Mouse (Mus musculus) heart, embryonic 11.5 days (tissue): ENCODE data around the gene Aacs. TPM values are rescaled to one million over a fixed set of nuclear protein-coding genes. Genes with fewer than 3 reads are reported as not detected.

Experiments
- ATAC-seq: fragments of 200-750 bp; cut with Nextera tagmentation; replicated peaks from 2 replicates; pipeline ENCODE4 v1.8.0; 2017; ENCODE audit warnings: moderate library complexity; ENCODE audit not compliant: insufficient number of reproducible peaks, low FRiP score, low TSS enrichment
- H3K27ac ChIP-seq: fragments of 300-500 bp; sonication (generic); 2 replicates; pipeline ENCODE4 v1.5.1; 2014; ENCODE audit warnings: mild to moderate bottlenecking, low read depth, low read length
- H3K27me3 ChIP-seq: fragments of 300-500 bp; sonication (generic); 2 replicates; pipeline ENCODE4 v1.6.1; 2014; ENCODE audit warnings: mild to moderate bottlenecking, low read length, mixed read lengths; ENCODE audit not compliant: control insufficient read depth, insufficient read depth
- H3K36me3 ChIP-seq: fragments of 300-500 bp; sonication (generic); 2 replicates; pipeline ENCODE4 v1.6.1; 2014; ENCODE audit warnings: mild to moderate bottlenecking, low read length, moderate library complexity, mixed read lengths; ENCODE audit not compliant: control insufficient read depth, insufficient read depth
- H3K4me1 ChIP-seq: fragments of 300-500 bp; sonication (generic); 2 replicates; pipeline ENCODE4 v1.6.1; 2014; ENCODE audit warnings: low read length; ENCODE audit not compliant: control insufficient read depth, insufficient read depth
- H3K4me2 ChIP-seq: fragments of 300-500 bp; sonication (generic); 2 replicates; pipeline ENCODE4 v1.6.1; 2014; ENCODE audit warnings: mild to moderate bottlenecking, moderate library complexity
- H3K4me3 ChIP-seq: fragments of 300-500 bp; sonication (generic); 2 replicates; pipeline ENCODE4 v1.5.1; 2014; ENCODE audit warnings: low read depth, low read length
- H3K9ac ChIP-seq: fragments of 300-500 bp; sonication (generic); 2 replicates; pipeline ENCODE4 v1.6.1; 2014; ENCODE audit warnings: mild to moderate bottlenecking, low read depth, low read length, moderate library complexity
- H3K9me3 ChIP-seq: fragments of 300-500 bp; sonication (generic); replicated peaks from 2 replicates; pipeline ENCODE4 v1.6.1; 2016; ENCODE audit warnings: low read length; ENCODE audit not compliant: control insufficient read depth
- WGBS: fragments of 180-500 bp; shearing (Covaris S2); extraction: QIAGEN DNeasy Blood & Tissue Kit; methylation state at CpG from one replicate; pipeline ENCODE4 v1.1.7; 2014; ENCODE audit not compliant: insufficient replicate concordance; 5-methylcytosine and 5-hydroxymethylcytosine counted together
- polyA plus RNA-seq: library from polyadenylated mRNA; unstranded; fragments of >200 nt; fragmentation: Nextera tagmentation; extraction: Ambion mirVana; gene quantifications from 2 replicates; pipeline ENCODE4 v1.2.1, GENCODE M21; 2014

Aacs gene
- polyA plus RNA-seq, 1 experiment from 2014 or later: 14.2 TPM

GRCm38 (mm10) chr5:125442136-125442995 is 33.2 kb upstream of the Aacs start:
- peak overlapping the region; percentile 87 for H3K4me2 ChIP-seq
- H3K9ac ChIP-seq: peak overlapping the region; percentile 91
- no peak for ATAC-seq
- H3K9me3 ChIP-seq: no peaks in the 10 kb centered on the region
- H3K4me3 ChIP-seq: peak overlapping the region; percentile 94
- no peaks in the 10 kb centered on the region; the same call in 1 of the 2 replicates for H3K36me3 ChIP-seq
- no peaks in the 10 kb centered on the region for H3K27me3 ChIP-seq
- peak overlapping the region; percentile 84 for H3K27ac ChIP-seq
- no peaks in the 10 kb centered on the region for H3K4me1 ChIP-seq
- WGBS: 21% methylated on average over 27 of the region's 27 CpGs

DNA sequence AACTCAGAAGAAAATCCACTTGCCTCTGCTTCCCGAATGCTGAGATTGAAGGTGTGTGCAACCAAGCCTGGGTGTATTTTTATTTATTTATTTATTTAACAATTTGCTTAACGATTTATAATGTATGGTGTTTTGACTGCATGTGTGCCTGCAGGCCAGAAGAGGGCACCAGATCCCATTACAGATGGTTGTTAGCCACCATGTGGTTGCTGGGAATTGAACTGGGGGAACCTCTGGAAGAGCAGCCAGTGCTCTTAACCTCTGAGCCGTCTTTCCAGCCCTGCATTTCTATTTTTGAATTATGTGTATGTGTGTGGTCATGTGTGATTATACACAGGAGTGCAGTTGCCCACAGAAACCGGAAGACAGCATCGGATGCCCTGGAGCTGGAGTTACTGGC is 32.3 kb upstream of the Aacs start:
- no peak for ATAC-seq
- no peak overlapping the region for H3K4me3 ChIP-seq
- no peaks in the 10 kb centered on the region for H3K27me3 ChIP-seq
- peaks cover 2% of the 10 kb centered on the region; the same call in 1 of the 2 replicates for H3K36me3 ChIP-seq
- no peak overlapping the region for H3K27ac ChIP-seq
- WGBS: 81% methylated on average over 5 of the region's 5 CpGs
- H3K4me1 ChIP-seq: no peaks in the 10 kb centered on the region
- no peaks in the 10 kb centered on the region for H3K9me3 ChIP-seq
- no peak overlapping the region for H3K9ac ChIP-seq
- no peak overlapping the region for H3K4me2 ChIP-seq

GRCm38 (mm10) chr5:125443915-125444314 is 31.7 kb upstream of the Aacs start:
- 73% methylated on average over 3 of the region's 3 CpGs for WGBS
- Histone ChIP-seq H3K27me3 (no peaks in the 10 kb centered on the region), H3K9me3 (no peaks in the 10 kb centered on the region), H3K27ac (no peak overlapping the region), H3K4me1 (no peaks in the 10 kb centered on the region), H3K9ac (no peak overlapping the region), H3K4me3 (no peak overlapping the region), H3K36me3 (peaks cover 2% of the 10 kb centered on the region; the same call in 1 of the 2 replicates), H3K4me2 (no peak overlapping the region)
- ATAC-seq: no peak

DNA sequence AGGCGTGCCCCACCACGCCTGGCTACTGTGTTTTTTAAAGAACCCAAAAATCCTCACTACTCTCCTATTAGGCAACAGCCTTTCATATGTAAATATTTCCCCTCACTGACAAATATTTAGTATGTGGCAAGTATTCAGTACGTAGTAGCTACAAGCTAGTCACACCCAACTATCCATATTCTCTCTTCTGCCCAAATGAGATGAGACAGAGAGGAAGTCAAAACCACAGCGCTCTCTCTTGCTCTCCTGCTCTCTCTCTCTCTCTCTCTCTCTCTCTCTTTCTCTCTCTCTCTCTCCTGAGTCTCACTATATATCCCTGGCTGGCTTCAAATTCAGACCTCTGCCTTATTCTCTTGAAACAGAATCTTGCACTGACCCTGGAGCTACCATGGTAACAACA is 31.1 kb upstream of the Aacs start:
- Histone ChIP-seq H3K27me3 (no peaks in the 10 kb centered on the region), H3K27ac (no peak overlapping the region), H3K36me3 (peaks cover 2% of the 10 kb centered on the region; the same call in 1 of the 2 replicates), H3K4me3 (no peak overlapping the region), H3K9me3 (no peaks in the 10 kb centered on the region), H3K4me2 (no peak overlapping the region), H3K9ac (no peak overlapping the region), H3K4me1 (no peaks in the 10 kb centered on the region)
- 95% methylated on average over 4 of the region's 4 CpGs for WGBS
- no peak for ATAC-seq

DNA sequence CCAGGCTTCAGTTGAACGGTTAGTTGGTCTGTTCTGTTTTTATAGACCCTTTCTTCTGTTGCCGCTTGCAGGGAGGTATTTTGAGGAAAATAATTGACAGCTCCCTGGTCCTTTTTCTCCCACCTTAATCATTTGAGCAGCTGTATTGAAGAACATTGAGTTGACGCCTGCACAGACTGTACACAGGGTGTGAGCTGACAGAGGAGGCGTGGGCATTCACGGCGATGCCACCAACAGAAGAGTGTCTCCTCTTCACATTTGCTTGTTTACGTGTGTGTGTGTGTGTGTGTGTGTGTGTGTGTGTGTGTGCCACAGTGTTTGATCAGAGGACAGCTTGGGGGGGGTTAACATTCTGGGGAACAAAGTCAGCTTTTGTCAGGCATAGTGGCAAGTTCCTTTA is 29.3 kb upstream of the Aacs start:
- no peaks in the 10 kb centered on the region for H3K9me3 ChIP-seq
- H3K27me3 ChIP-seq: no peaks in the 10 kb centered on the region
- ATAC-seq: no peak
- H3K4me1 ChIP-seq: no peaks in the 10 kb centered on the region
- H3K9ac ChIP-seq: no peak overlapping the region
- no peak overlapping the region for H3K27ac ChIP-seq
- 82% methylated on average over 7 of the region's 7 CpGs for WGBS
- H3K36me3 ChIP-seq: peaks cover 2% of the 10 kb centered on the region; the same call in 1 of the 2 replicates
- no peak overlapping the region for H3K4me3 ChIP-seq
- H3K4me2 ChIP-seq: no peak overlapping the region

DNA sequence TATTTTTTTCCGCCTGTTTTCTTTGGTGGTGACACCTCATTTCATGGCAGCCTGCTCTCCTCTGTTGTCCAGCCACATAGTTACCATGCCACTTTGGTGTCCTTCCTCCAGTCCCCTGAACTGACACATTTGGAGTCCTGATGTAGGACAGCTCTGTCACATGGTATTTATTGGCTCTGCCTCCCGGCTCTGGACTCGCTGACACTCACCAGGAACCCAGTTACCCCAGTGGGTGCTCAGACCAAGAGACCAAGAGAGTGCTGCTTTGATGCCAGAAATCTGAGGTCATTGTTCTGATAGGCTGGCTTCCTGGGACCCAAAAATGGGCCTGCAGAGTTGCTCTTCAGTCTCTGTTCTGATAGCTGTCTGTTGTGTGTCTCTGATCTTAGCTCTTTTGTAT is 27.6 kb upstream of the Aacs start:
- Histone ChIP-seq H3K27ac (no peak overlapping the region), H3K9ac (no peak overlapping the region), H3K9me3 (no peaks in the 10 kb centered on the region), H3K27me3 (no peaks in the 10 kb centered on the region), H3K4me2 (no peak overlapping the region), H3K4me3 (no peak overlapping the region), H3K36me3 (peaks cover 2% of the 10 kb centered on the region; the same call in 1 of the 2 replicates), H3K4me1 (no peaks in the 10 kb centered on the region)
- WGBS: 79% methylated on average over 3 of the region's 3 CpGs
- no peak for ATAC-seq

DNA sequence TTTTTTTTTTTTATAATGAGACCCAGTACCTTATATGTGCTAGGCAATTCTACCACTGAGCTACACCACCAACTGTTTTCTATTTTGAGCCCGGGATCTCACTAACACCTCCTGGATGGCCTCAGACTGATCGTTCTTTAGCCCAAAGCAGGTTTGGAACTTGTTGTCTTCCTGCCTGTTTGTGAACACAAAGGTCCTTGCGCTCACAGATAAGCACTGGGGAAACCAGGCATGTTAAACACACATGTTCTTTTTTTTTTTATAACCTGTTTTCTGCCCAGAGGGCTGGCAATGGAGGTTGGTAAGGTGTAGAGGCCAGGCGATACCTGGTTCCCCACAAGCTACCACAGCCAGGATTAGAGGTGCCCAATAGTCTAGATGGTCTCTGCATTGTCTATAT is 27.0 kb upstream of the Aacs start:
- no peak for ATAC-seq
- Histone ChIP-seq H3K4me3 (no peak overlapping the region), H3K4me2 (no peak overlapping the region), H3K27ac (no peak overlapping the region), H3K4me1 (no peaks in the 10 kb centered on the region), H3K9ac (no peak overlapping the region), H3K27me3 (no peaks in the 10 kb centered on the region), H3K9me3 (no peaks in the 10 kb centered on the region), H3K36me3 (peaks cover 2% of the 10 kb centered on the region; the same call in 1 of the 2 replicates)
- 82% methylated on average over 4 of the region's 4 CpGs for WGBS

GRCm38 (mm10) chr5:125449306-125449705 is 26.3 kb upstream of the Aacs start:
- ATAC-seq: no peak
- H3K36me3 ChIP-seq: peaks cover 4% of the 10 kb centered on the region; the same call in 1 of the 2 replicates
- H3K4me3 ChIP-seq: no peak overlapping the region
- no peak overlapping the region for H3K27ac ChIP-seq
- no peaks in the 10 kb centered on the region for H3K9me3 ChIP-seq
- WGBS: 60% methylated on average over 5 of the region's 5 CpGs
- H3K9ac ChIP-seq: no peak overlapping the region
- no peak overlapping the region for H3K4me2 ChIP-seq
- H3K27me3 ChIP-seq: no peaks in the 10 kb centered on the region
- no peaks in the 10 kb centered on the region for H3K4me1 ChIP-seq

DNA sequence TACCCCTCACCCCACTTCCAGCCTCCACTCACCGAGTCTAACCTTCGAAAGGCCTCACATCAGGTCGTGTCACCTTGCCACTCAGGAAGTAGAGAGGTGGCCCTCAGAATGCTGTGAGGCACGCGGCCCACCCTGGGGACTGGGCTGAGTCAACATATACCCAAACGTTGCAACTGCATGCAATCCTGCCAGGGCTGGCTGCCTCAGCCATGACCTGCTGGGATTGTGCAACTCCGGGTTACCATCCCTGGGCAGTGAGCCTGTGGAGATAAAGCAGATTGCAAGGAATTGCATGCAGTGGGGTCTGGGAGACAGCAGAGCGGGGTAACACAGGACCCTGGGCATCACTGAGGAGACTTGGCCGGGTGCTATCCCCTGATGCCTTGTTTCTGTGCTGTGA is 23.0 kb upstream of the Aacs start:
- no peaks in the 10 kb centered on the region for H3K4me1 ChIP-seq
- H3K9me3 ChIP-seq: no peaks in the 10 kb centered on the region
- no peak overlapping the region for H3K9ac ChIP-seq
- H3K27ac ChIP-seq: no peak overlapping the region
- 91% methylated on average over 9 of the region's 9 CpGs for WGBS
- H3K4me2 ChIP-seq: no peak overlapping the region
- no peak overlapping the region for H3K4me3 ChIP-seq
- ATAC-seq: no peak
- H3K36me3 ChIP-seq: peaks cover 9% of the 10 kb centered on the region
- no peaks in the 10 kb centered on the region for H3K27me3 ChIP-seq
